Mouse (Mus musculus) olfactory bulb, adult 2 months (tissue): ENCODE data around the gene Zfp37. TPM values are rescaled to one million over a fixed set of nuclear protein-coding genes. Genes with fewer than 3 reads are reported as not detected.
"Not testable (repeated sequence)": the region's sequence is repeated elsewhere in the genome, so short reads cannot be mapped to it uniquely, and the experiment has no call there.

ENCODE experiments used
- H3K27ac ChIP-seq: fragments of 200-500 bp; 2 replicates; pipeline ENCODE4 v1.5.1; 2012; ENCODE audit warnings: low read depth, low read length; ENCODE audit not compliant: insufficient read depth
- H3K4me1 ChIP-seq: fragments of 200-500 bp; 2 replicates; pipeline ENCODE4 v1.6.1; 2012; ENCODE audit warnings: low read length; ENCODE audit not compliant: control insufficient read depth, insufficient read depth
- H3K4me3 ChIP-seq: fragments of 200-500 bp; 2 replicates; pipeline ENCODE4 v1.5.1; 2012; ENCODE audit warnings: mild to moderate bottlenecking, low read depth, low read length, moderate library complexity; ENCODE audit not compliant: insufficient read depth
- CTCF ChIP-seq: fragments of 200-500 bp; IDR thresholded peaks from 2 replicates; pipeline ENCODE4 v1.5.1; 2012; ENCODE audit warnings: low read depth, mild to moderate bottlenecking, low read length, moderate library complexity; ENCODE audit not compliant: insufficient read depth
- POLR2A ChIP-seq: fragments of 200-500 bp; IDR thresholded peaks from 2 replicates; pipeline ENCODE4 v1.6.1; 2012; ENCODE audit warnings: mild to moderate bottlenecking, low read depth, low read length, moderate library complexity; ENCODE audit not compliant: insufficient read depth
- WGBS: fragments of 180-500 bp; shearing (Covaris S2); methylation state at CpG from one replicate; pipeline ENCODE4 v1.1.7; 2018; 5-methylcytosine and 5-hydroxymethylcytosine counted together
- polyA plus RNA-seq: library from polyadenylated mRNA; stranded (reverse); fragments of >200 nt; gene quantifications from 2 replicates; pipeline ENCODE4 v1.2.4, GENCODE M21; 2012; ENCODE audit warnings: low replicate concordance; ENCODE audit not compliant: missing spikeins, insufficient read depth, insufficient read length

Gene Zfp37
- not detected in 2 replicates for polyA plus RNA-seq

GRCm38 (mm10) chr4:62230769-62231168, at the start of gene Zfp37:
Zfp37 (minus strand) TSS chr4:62231047.
- WGBS, result 79% methylated on average over 13 of the region's 13 CpGs
- no peak within 1 kb of the TSS for H3K27ac ChIP-seq
- H3K4me1 ChIP-seq, result no peaks in the 10 kb centered on the region
- TF ChIP-seq POLR2A (no peak), CTCF (no peak)
- no peak within 1 kb of the TSS for H3K4me3 ChIP-seq

- Histone ChIP-seq H3K4me3 (no peak overlapping the region), H3K4me1 (0 out of 2 replicates have a peak, but pooled peaks cover 2% of the 10 kb centered on the region), H3K27ac (no peak overlapping the region)
- TF ChIP-seq CTCF (no peak), POLR2A (no peak)
- WGBS, result 64% methylated on average over 4 of the region's 4 CpGs
Measured at GRCm38 (mm10) chr4:62278081-62278480, 47.2 kb upstream of the Zfp37 start.

- TF ChIP-seq POLR2A (no peak), CTCF (no peak)
Measured at GRCm38 (mm10) chr4:62277222-62277621, 46.4 kb upstream of the Zfp37 start.

GRCm38 (mm10) chr4:62276642-62277041, 45.8 kb upstream of the Zfp37 start:
- H3K4me1 ChIP-seq, result 0 out of 2 replicates have a peak, but pooled peaks cover 2% of the 10 kb centered on the region
- H3K27ac ChIP-seq, result no peak overlapping the region
- no peak overlapping the region for H3K4me3 ChIP-seq
- 89% methylated on average over 10 of the region's 10 CpGs for WGBS
- TF ChIP-seq CTCF, result no peak
- no peak for TF ChIP-seq POLR2A

More at GRCm38 (mm10) chr4:62277222-62277621, 46.4 kb upstream of the Zfp37 start:
- no peak overlapping the region for H3K27ac ChIP-seq
- H3K4me1 ChIP-seq, result 0 out of 2 replicates have a peak, but pooled peaks cover 2% of the 10 kb centered on the region
- WGBS, result 63% methylated on average over 3 of the region's 3 CpGs
- H3K4me3 ChIP-seq, result no peak overlapping the region

GRCm38 (mm10) chr4:62274841-62275536, 44.1 kb upstream of the Zfp37 start:
- TF ChIP-seq CTCF (no peak), POLR2A (no peak)
- no peak overlapping the region for H3K27ac ChIP-seq
- WGBS, result 18% methylated on average over 12 of the region's 12 CpGs

GRCm38 (mm10) chr4:62273916-62274315, 43.1 kb upstream of the Zfp37 start:
- TF ChIP-seq CTCF (no peak), POLR2A (no peak)
- H3K4me3 ChIP-seq, result no peak overlapping the region
- 0 out of 2 replicates have a peak, but pooled peaks cover 2% of the 10 kb centered on the region for H3K4me1 ChIP-seq
- WGBS, result 96% methylated on average over 10 of the region's 10 CpGs
- no peak overlapping the region for H3K27ac ChIP-seq

More at GRCm38 (mm10) chr4:62274841-62275536, 44.1 kb upstream of the Zfp37 start:
- Histone ChIP-seq H3K4me1 (0 out of 2 replicates have a peak, but pooled peaks cover 2% of the 10 kb centered on the region), H3K4me3 (no peak overlapping the region)

GRCm38 (mm10) chr4:62272696-62273095, 41.8 kb upstream of the Zfp37 start:
- TF ChIP-seq POLR2A, result no peak
- no peak for TF ChIP-seq CTCF
- Histone ChIP-seq H3K4me1 (0 out of 2 replicates have a peak, but pooled peaks cover 2% of the 10 kb centered on the region), H3K27ac (no peak overlapping the region), H3K4me3 (no peak overlapping the region)
- WGBS, result 91% methylated on average over 10 of the region's 10 CpGs

- Histone ChIP-seq H3K4me3 (no peak overlapping the region), H3K4me1 (peaks cover 4% of the 10 kb centered on the region), H3K27ac (no peak overlapping the region)
- no peak for TF ChIP-seq CTCF
- TF ChIP-seq POLR2A, result no peak
- 75% methylated on average over 10 of the region's 10 CpGs for WGBS
Measured at GRCm38 (mm10) chr4:62267101-62267500, 36.3 kb upstream of the Zfp37 start.

GRCm38 (mm10) chr4:62266016-62266415, 35.2 kb upstream of the Zfp37 start:
- H3K27ac ChIP-seq, H3K4me1 ChIP-seq, H3K4me3 ChIP-seq: not testable (repeated sequence)
- WGBS, result 37% methylated on average over 7 of the region's 7 CpGs
